ENCODE assay signal across 9 mouse cellular contexts in genomic region chr9:101002053-101002452, GRCm38 (mm10). TPM values are rescaled to one million over a fixed set of nuclear protein-coding genes. Genes with fewer than 3 reads are reported as not detected.
DNase-seq lines count a peak whose midpoint lies in the region; ATAC-seq lines count a peak whose summit lies in the region.
"Had no signal": no experiment of that assay in that cellular context is flagged by ENCODE, and none has a peak within 500 bp of the region (broad histone marks: within the 10 kb centered on the region; RNA-seq: fewer than 3 reads in every experiment).

No protein-coding gene starts in this region.

- H3K9me3 ChIP-seq in limb, embryonic 11.5 days (ENCODE audit: control insufficient read depth, low read length): no peaks in the 10 kb centered on the region
- no peaks in the 10 kb centered on the region for H3K9me3 ChIP-seq in limb, embryonic 10.5 days (replicated peaks)
- no peaks in the 10 kb centered on the region; the same call in 1 of the 2 replicates for H3K9me3 ChIP-seq in forebrain, embryonic 11.5 days (ENCODE audit: control insufficient read depth, low read length)

- H3K27ac ChIP-seq in limb, embryonic 11.5 days (replicated peaks; ENCODE audit: low read depth, low read length): no peak overlapping the region
- no peak overlapping the region for H3K27ac ChIP-seq in limb, embryonic 10.5 days
- H3K27ac ChIP-seq in forebrain, embryonic 11.5 days (ENCODE audit: low read depth, low read length): no peak overlapping the region

- WGBS in limb, embryonic 11.5 days: 93% methylated on average over 4 of the region's 4 CpGs
- 88% methylated on average over 4 of the region's 4 CpGs for WGBS in limb, embryonic 10.5 days
- 93% methylated on average over 4 of the region's 4 CpGs for WGBS in forebrain, embryonic 11.5 days

- no peak overlapping the region for H3K9ac ChIP-seq in limb, embryonic 11.5 days (ENCODE audit: low read length)
- no peak overlapping the region for H3K9ac ChIP-seq in forebrain, embryonic 11.5 days (ENCODE audit: low read length)

- no peaks in the 10 kb centered on the region for H3K27me3 ChIP-seq in limb, embryonic 11.5 days (ENCODE audit: control insufficient read depth, insufficient read depth, low read length)
- no peaks in the 10 kb centered on the region for H3K27me3 ChIP-seq in limb, embryonic 10.5 days (ENCODE audit: low read depth, poor library complexity, severe bottlenecking)
- no peaks in the 10 kb centered on the region for H3K27me3 ChIP-seq in forebrain, embryonic 11.5 days (ENCODE audit: control insufficient read depth, insufficient read depth, low read length)

- peak; percentile 26 to 48 for DNase-seq in cerebellum, postnatal 14 days
- no peak for DNase-seq in cerebellum, adult 18-20 months
- peak; percentile 32 for DNase-seq in limb, embryonic 11.5 days (ENCODE audit: low spot score)
- no peak for DNase-seq in limb, embryonic 10.5 days (ENCODE audit: low spot score)
- DNase-seq in ZHBTc4 (ENCODE audit: low read depth, low spot score): peak; percentile 66
- peak; percentile 47 to 72 for DNase-seq in spleen, postnatal 4 days (ENCODE audit: low spot score in 2 of 2)
- DNase-seq in ovary, postnatal 14 days (ENCODE audit: low spot score): no peak
- no peak for DNase-seq in forebrain, embryonic 11.5 days (ENCODE audit: low spot score)
- DNase-seq: lung, adult 18-20 months had no signal

- no peak overlapping the region for H3K4me3 ChIP-seq in limb, embryonic 11.5 days (ENCODE audit: low read depth, low read length)
- H3K4me3 ChIP-seq in limb, embryonic 10.5 days: no peak overlapping the region
- no peak overlapping the region for H3K4me3 ChIP-seq in forebrain, embryonic 11.5 days (ENCODE audit: low read depth, low read length)

- H3K4me1 ChIP-seq in limb, embryonic 11.5 days (ENCODE audit: control insufficient read depth, insufficient read depth, low read length): no peaks in the 10 kb centered on the region
- H3K4me1 ChIP-seq in limb, embryonic 10.5 days: no peaks in the 10 kb centered on the region
- no peaks in the 10 kb centered on the region for H3K4me1 ChIP-seq in forebrain, embryonic 11.5 days (replicated peaks; ENCODE audit: control insufficient read depth, insufficient read depth, low read length)

- no peaks in the 10 kb centered on the region; the same call in 1 of the 2 replicates for H3K36me3 ChIP-seq in limb, embryonic 11.5 days (ENCODE audit: control insufficient read depth, insufficient read depth, low read length)
- peaks cover 11% of the 10 kb centered on the region; the same call in 1 of the 2 replicates for H3K36me3 ChIP-seq in limb, embryonic 10.5 days
- no peaks in the 10 kb centered on the region for H3K36me3 ChIP-seq in forebrain, embryonic 11.5 days (ENCODE audit: control insufficient read depth, insufficient read depth, low read length)

- no peak overlapping the region for H3K4me2 ChIP-seq in limb, embryonic 11.5 days (ENCODE audit: low read depth, severe bottlenecking)
- no peak overlapping the region for H3K4me2 ChIP-seq in forebrain, embryonic 11.5 days (ENCODE audit: low read depth, low read length, severe bottlenecking)

- no peak for ATAC-seq in limb, embryonic 11.5 days (ENCODE audit: insufficient number of reproducible peaks, low FRiP score, low TSS enrichment, low read depth)
- ATAC-seq in forebrain, embryonic 11.5 days (replicated peaks; ENCODE audit: low FRiP score): no peak

RNA-seq across cellular contexts. Expression of gene Pccb, which starts 32.6 kb away (rescaled TPM):
- 15.1 and 15.4 TPM in 2 replicates for polyA plus RNA-seq in limb, embryonic 11.5 days (2014; fragmentation: Nextera tagmentation; extraction: Ambion mirVana)
- polyA plus RNA-seq in limb, embryonic 10.5 days (2016; fragmentation: Nextera tagmentation; extraction: Ambion mirVana): 11.6 and 15.6 TPM in 2 replicates
- 14.4 and 16.3 TPM in 2 replicates for polyA plus RNA-seq in forebrain, embryonic 11.5 days (2014; fragmentation: Nextera tagmentation; extraction: Ambion mirVana)

Comparison
In these comparisons a context has a peak if more than half of its experiments do, and no peak if none do; other contexts are left out.
1. DNase-seq: peak in cerebellum, postnatal 14 days (2 of 2), limb, embryonic 11.5 days (single experiment), ZHBTc4 (single experiment) and spleen, postnatal 4 days (2 of 2); none in cerebellum, adult 18-20 months (0 of 2), limb, embryonic 10.5 days (single experiment), ovary, postnatal 14 days (single experiment) and forebrain, embryonic 11.5 days (single experiment).